Mouse (Mus musculus) stomach, embryonic 16.5 days (tissue): ENCODE results near the gene Zpbp2. TPM values are rescaled to one million over a fixed set of nuclear protein-coding genes. Genes with fewer than 3 reads are reported as not detected.

Experiments used
- ATAC-seq: fragments of 200-750 bp; cut with Nextera tagmentation; 2 replicates; pipeline ENCODE4 v1.8.0; 2017; ENCODE audit warnings: moderate number of reproducible peaks, moderate TSS enrichment; ENCODE audit not compliant: insufficient read depth, low FRiP score
- H3K27ac ChIP-seq: fragments of 300-500 bp; sonication (generic); 2 replicates; pipeline ENCODE4 v1.5.1; 2014; ENCODE audit warnings: low read length
- H3K27me3 ChIP-seq: fragments of 300-500 bp; sonication (generic); 2 replicates; pipeline ENCODE4 v1.6.1; 2014; ENCODE audit warnings: low read length, control low read depth, mixed read lengths; ENCODE audit not compliant: control insufficient read depth, insufficient read depth
- H3K36me3 ChIP-seq: fragments of 300-500 bp; sonication (generic); 2 replicates; pipeline ENCODE4 v1.6.1; 2014; ENCODE audit warnings: low read length; ENCODE audit not compliant: control insufficient read depth, insufficient read depth
- H3K4me1 ChIP-seq: fragments of 300-500 bp; sonication (generic); 2 replicates; pipeline ENCODE4 v1.6.1; 2014; ENCODE audit warnings: low read length, control low read depth, mixed read lengths; ENCODE audit not compliant: control insufficient read depth, insufficient read depth
- H3K4me2 ChIP-seq: fragments of 300-500 bp; sonication (generic); 2 replicates; pipeline ENCODE4 v1.6.1; 2014; ENCODE audit warnings: low read depth, low read length, mixed read lengths
- H3K4me3 ChIP-seq: fragments of 300-500 bp; sonication (generic); replicated peaks from 2 replicates; pipeline ENCODE4 v1.5.1; 2014; ENCODE audit warnings: mild to moderate bottlenecking, low read length
- H3K9ac ChIP-seq: fragments of 300-500 bp; sonication (generic); 2 replicates; pipeline ENCODE4 v1.6.1; 2014; ENCODE audit warnings: low read length
- H3K9me3 ChIP-seq: fragments of 300-500 bp; sonication (generic); replicated peaks from 2 replicates; pipeline ENCODE4 v1.6.1; 2016; ENCODE audit warnings: low read length, control low read depth; ENCODE audit not compliant: control insufficient read depth
- WGBS: fragments of 180-500 bp; shearing (Covaris S2); extraction: QIAGEN DNeasy Blood & Tissue Kit; methylation state at CpG from one replicate; pipeline ENCODE4 v1.1.7; 2014; 5-methylcytosine and 5-hydroxymethylcytosine counted together
- polyA plus RNA-seq: library from polyadenylated mRNA; unstranded; fragments of >200 nt; fragmentation: Nextera tagmentation; extraction: Ambion mirVana; gene quantifications from 2 replicates; pipeline ENCODE4 v1.2.1, GENCODE M21; 2015

Zpbp2 gene
- polyA plus RNA-seq, 1 experiment from 2014 or later, result 0.18 TPM

DNA sequence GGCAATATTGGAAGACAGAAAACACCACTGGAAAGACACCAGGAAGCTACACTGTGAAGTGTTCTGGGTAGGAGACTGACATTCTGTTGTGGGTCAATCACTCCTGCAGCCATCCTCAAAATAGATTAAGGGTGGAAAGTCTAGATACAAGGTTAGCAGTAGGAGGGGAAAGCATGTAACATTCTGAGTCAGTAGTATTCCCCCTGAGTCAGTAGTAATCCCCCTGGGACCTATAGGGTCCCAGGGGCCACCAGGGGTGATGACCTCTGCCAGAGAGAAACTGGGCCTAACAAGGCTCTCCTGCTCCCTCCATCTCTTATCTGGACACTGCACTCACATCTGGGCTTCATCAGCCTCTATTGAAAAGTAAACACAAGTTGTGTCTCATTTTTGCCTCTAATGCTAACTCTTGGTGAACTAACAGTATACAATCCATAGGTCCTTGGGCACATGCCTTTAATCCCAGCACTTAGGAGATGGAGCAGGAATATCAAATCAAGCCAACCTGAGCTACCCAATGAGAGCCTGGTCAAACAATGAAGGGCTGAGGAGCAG, 13.3 kb upstream of the Zpbp2 start:
- Histone ChIP-seq H3K4me1 (no peaks in the 10 kb centered on the region), H3K9me3 (peaks cover 2% of the 10 kb centered on the region; the same call in 1 of the 2 replicates), H3K4me3 (no peak overlapping the region), H3K36me3 (no peaks in the 10 kb centered on the region), H3K4me2 (no peak overlapping the region), H3K27ac (no peak overlapping the region), H3K27me3 (peaks cover 6% of the 10 kb centered on the region), H3K9ac (no peak overlapping the region)
- ATAC-seq, result no peak

DNA sequence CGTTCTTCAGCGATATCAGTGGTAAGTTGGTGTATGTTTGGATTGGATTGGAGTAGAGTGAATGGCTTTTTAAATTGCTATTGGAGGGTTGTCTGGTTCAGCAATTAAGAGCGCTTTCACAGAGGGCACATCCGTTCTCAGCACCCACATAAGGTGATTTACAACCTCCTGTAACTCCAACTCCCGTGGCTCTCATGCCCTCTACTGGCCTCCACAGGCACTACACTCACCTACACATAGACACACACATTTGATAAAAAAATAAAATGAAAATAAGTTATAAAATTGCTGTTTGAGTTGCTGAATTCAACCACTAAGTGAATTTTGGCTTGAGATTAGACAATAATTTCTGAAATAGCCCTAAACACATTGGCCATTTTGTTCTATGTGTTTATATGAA, 10.6 kb upstream of the Zpbp2 start:
- 80% methylated on average over 5 of the region's 5 CpGs for WGBS

DNA sequence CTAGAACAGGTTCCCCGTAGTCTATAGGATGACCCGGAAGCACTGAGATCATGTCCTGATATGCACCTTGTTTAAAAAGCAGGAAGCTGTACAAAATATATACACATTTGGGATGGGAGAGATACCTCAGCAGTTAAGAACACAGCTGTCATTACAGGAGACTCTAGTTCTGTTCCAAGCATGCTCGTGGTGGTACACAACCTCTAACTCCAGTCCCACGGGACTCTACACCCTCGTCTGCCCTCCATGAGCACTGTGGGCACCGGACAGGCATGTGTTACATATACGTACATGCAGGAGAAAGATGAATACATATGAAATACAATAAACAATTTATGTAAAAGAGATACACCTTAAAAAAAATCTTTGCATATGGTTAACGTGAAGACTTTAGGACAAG, 8.3 kb upstream of the Zpbp2 start:
- no peaks in the 10 kb centered on the region for H3K36me3 ChIP-seq
- H3K27me3 ChIP-seq, result peaks cover 35% of the 10 kb centered on the region
- peaks cover 7% of the 10 kb centered on the region for H3K4me1 ChIP-seq
- no peak overlapping the region for H3K9ac ChIP-seq
- no peak overlapping the region for H3K4me3 ChIP-seq
- H3K9me3 ChIP-seq, result peaks cover 2% of the 10 kb centered on the region; the same call in 1 of the 2 replicates
- H3K4me2 ChIP-seq, result no peak overlapping the region
- 72% methylated on average over 8 of the region's 8 CpGs for WGBS
- ATAC-seq, result no peak
- H3K27ac ChIP-seq, result no peak overlapping the region

More for the DNA sequence above, 10.6 kb upstream of the Zpbp2 start:
- peaks cover 15% of the 10 kb centered on the region for H3K27me3 ChIP-seq
- peaks cover 1% of the 10 kb centered on the region for H3K4me1 ChIP-seq
- no peak overlapping the region for H3K4me3 ChIP-seq
- no peak overlapping the region for H3K27ac ChIP-seq
- H3K36me3 ChIP-seq, result no peaks in the 10 kb centered on the region
- no peak for ATAC-seq
- no peak overlapping the region for H3K4me2 ChIP-seq
- peaks cover 2% of the 10 kb centered on the region; the same call in 1 of the 2 replicates for H3K9me3 ChIP-seq
- H3K9ac ChIP-seq, result no peak overlapping the region

DNA sequence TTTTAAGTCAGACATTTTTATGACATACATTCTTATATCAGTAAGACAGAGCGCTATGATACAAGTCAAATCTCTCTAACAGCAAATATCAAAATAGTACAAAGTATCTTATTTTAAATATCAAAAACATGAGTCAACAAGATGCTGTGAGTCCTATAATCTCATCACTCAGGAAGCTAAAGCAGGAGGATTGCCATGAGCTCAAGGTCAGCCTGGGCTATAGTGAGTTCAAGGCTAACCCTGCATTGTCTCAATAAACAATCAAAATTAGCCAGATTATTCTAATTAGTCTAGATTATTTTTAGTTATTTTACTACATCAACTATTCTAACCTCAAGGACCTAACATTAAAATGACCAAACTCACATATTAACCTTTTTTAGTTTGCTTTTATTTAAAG, 7.5 kb upstream of the Zpbp2 start:
- Histone ChIP-seq H3K27me3 (peaks cover 42% of the 10 kb centered on the region), H3K4me3 (no peak overlapping the region), H3K27ac (no peak overlapping the region), H3K9ac (no peak overlapping the region), H3K36me3 (no peaks in the 10 kb centered on the region), H3K9me3 (peaks cover 2% of the 10 kb centered on the region; the same call in 1 of the 2 replicates), H3K4me1 (peaks cover 7% of the 10 kb centered on the region), H3K4me2 (no peak overlapping the region)
- WGBS, result 79% methylated on average over 1 of the region's 1 CpGs
- ATAC-seq, result no peak

DNA sequence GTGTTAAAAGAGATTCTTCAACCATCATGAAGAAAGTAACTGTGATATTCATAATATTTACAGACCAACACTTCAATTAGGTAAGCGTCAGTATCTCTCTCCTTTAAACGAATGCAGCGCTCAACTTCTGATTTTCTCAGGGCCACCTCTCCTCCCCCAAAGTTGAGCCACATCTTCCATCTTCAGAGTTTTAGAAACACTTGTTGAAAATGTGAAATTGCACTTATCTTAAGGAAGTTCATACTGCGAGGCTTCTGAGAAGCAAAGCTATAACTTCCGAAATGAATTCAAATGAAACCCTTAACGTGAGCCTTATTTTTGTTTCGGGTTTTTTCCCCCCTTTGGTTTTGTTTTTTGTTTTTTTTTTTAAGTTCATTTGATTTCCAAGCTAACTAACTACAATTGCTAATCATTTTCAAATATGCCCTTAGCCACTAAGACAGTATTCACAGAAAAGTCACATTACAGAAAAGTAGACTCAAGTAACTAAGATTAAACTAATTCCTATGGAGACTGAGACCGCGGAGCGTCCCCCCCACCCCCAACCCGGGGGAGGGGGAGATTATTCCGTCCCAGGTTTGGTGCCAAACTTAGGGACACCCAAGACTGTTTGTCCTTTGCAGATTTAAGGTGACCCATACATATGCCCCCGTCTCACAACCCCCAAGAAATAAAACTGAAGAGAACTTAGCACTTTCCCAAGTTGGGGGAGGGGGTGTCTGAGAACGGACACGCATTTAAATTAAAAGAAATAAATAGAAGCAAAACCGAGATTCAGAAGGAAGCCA, 5.8 kb upstream of the Zpbp2 start:
- 3% methylated on average over 16 of the region's 16 CpGs for WGBS
- peaks cover 56% of the 10 kb centered on the region for H3K27me3 ChIP-seq

DNA sequence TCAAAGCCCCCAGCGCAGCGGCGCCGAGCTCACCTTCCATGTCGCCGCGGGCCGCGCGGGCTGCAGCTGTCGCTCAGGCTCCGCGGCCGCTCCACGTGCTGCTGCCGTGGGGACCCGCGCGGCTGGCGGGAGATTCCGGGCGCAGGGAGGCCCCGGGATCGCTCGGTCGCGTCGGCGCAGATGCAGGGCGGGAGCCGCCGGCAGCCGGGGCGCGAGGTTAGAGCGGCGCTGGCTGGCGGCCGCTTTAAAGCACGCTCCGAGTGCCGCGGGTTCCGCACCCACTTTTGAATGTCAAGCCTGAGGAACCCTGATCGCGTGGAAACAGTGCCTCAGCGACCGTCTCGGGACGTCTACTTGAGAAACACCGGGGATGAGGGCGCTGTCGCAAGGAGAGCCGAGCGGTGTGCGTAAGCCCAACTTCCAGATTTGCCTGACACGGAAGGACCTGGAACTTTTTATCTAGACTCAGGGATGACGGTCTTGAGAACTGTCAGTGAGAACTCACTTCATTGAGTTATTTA, 5.1 kb upstream of the Zpbp2 start, which contains the start of gene Ikzf3:
Gene Ikzf3, minus strand, starts transcription at position 321 of the 521 bp plus-strand sequence.
- Histone ChIP-seq H3K9me3 (no peaks in the 10 kb centered on the region), H3K4me1 (peaks cover 11% of the 10 kb centered on the region), H3K4me2 (peak within 1 kb of the TSS; percentile 86), H3K9ac (peak within 1 kb of the TSS; percentile 64), H3K27ac (no peak within 1 kb of the TSS), H3K27me3 (peaks cover 61% of the 10 kb centered on the region), H3K4me3 (peak within 1 kb of the TSS; percentile 47), H3K36me3 (no peaks in the 10 kb centered on the region)
- peak; percentile 17; the same call in 1 of the 2 replicates for ATAC-seq
- WGBS, result under 1% methylated on average over 58 of the region's 58 CpGs

More for the DNA sequence above, 5.8 kb upstream of the Zpbp2 start:
- Histone ChIP-seq H3K4me2 (peak overlapping the region; percentile 86), H3K27ac (no peak overlapping the region), H3K4me3 (peak overlapping the region; percentile 47), H3K36me3 (no peaks in the 10 kb centered on the region), H3K9me3 (peaks cover 2% of the 10 kb centered on the region; the same call in 1 of the 2 replicates), H3K9ac (peak overlapping the region; percentile 64), H3K4me1 (peaks cover 7% of the 10 kb centered on the region)
- ATAC-seq, result no peak

DNA sequence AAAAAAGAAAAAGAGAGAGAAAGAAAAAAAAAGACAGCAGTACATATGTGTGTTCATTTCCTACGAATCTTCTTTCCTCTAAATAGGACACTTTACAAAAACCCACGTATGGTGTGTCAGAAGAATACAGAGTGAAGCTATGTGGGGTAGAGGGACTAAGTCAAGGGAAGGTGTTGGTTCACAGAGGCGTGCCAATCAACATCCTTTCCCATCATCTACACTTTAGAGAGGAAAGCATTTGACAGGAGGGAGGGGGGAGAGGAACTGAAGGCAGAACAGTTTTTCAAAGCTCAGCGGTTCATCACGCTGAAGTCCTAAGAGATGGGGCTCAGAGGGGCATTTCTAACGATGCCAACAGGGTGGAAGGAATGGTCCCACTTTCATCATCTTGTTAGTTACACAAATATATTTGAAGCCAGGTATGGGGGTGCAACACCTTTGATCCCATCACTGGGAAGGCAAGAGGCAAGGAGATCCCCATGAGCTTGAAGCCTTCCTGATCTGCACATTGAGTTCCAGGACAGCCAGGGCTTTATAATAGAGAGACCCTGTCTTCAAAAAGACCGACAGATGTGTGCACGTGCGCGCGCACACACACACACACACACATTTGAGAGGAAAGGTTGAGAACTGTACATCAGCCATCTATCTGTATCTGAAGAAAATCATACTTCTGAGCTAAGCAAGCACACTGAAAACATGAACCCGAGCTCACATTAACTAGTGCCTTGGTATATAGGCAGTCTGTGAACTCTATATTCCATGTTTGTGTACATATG, 4.2 kb upstream of the Zpbp2 start:
- Histone ChIP-seq H3K9me3 (no peaks in the 10 kb centered on the region), H3K27me3 (peaks cover 58% of the 10 kb centered on the region), H3K4me1 (peaks cover 11% of the 10 kb centered on the region), H3K9ac (no peak overlapping the region), H3K27ac (no peak overlapping the region), H3K4me3 (no peak overlapping the region), H3K36me3 (no peaks in the 10 kb centered on the region), H3K4me2 (no peak overlapping the region)
- no peak for ATAC-seq
- 36% methylated on average over 12 of the region's 12 CpGs for WGBS

DNA sequence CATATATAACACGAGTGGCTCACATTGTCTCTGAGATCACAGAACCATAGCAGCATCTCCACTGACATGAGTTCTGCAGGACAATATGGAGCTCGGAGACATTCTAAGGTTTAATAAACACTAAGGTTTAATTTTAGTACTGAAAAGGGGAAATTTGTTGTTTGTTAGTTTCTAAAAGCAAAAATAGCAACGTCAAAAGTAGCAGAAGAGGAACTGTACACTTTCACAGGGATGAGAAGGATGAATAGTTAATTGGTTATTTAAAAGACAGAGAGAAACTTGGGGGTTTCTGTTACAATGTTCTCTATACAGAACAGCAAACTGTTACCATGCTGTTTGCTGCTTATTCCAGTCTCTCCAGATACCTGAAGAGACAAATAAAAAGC, 3.6 kb upstream of the Zpbp2 start:
- no peaks in the 10 kb centered on the region for H3K9me3 ChIP-seq
- no peaks in the 10 kb centered on the region for H3K36me3 ChIP-seq
- H3K4me2 ChIP-seq, result no peak overlapping the region
- H3K4me1 ChIP-seq, result peaks cover 11% of the 10 kb centered on the region
- ATAC-seq, result no peak
- no peak overlapping the region for H3K9ac ChIP-seq
- no peak overlapping the region for H3K27ac ChIP-seq
- H3K4me3 ChIP-seq, result no peak overlapping the region
- 55% methylated on average over 3 of the region's 3 CpGs for WGBS
- H3K27me3 ChIP-seq, result peaks cover 57% of the 10 kb centered on the region
